Mouse (Mus musculus) Patski (cell line): ENCODE measurements at regions not wholly inside any gene's neighbourhood (a gene's known extent, or its start where the extent isn't known, plus 50 kb on each side); places are given as distances from the start of the nearest gene placed in this dataset.

Source experiments
- ATAC-seq: fragments of 100-300 bp; one replicate; pipeline ENCODE4 v1.8.0; 2021
- CTCF ChIA-PET: fragments of 350-600 bp; sonication (Branson Sonifier 250); formaldehyde crosslinking; loops from one replicate; lab custom pipeline; 2022; ENCODE audit warnings: inconsistent platforms; lab: Charles Lee
- POLR2A ChIA-PET: fragments of 350-600 bp; sonication (Branson Sonifier 250); formaldehyde crosslinking; loops from one replicate; lab custom pipeline; 2022; ENCODE audit warnings: antibody characterized with exemption, inconsistent platforms; lab: Charles Lee
- DNase-seq: peaks from one replicate; pipeline ENCODE4 v3.0.0-alpha.2; 2011; ENCODE audit warnings: low read depth, low spot score
- H3K27me3 ChIP-seq: fragments of 371-371 bp; one replicate; pipeline ENCODE4 v1.5.1; 2021
- CTCF ChIP-seq: fragments of 100-300 bp; IDR thresholded peaks from one replicate; pipeline ENCODE4 v1.5.1; 2021
- in situ Hi-C: fragments of 300-500 bp; cut with MboI; formaldehyde crosslinking; loops from 3 replicates; pipeline ENCODE4 v1.11.1; 2018; ENCODE audit warnings: low pct_unique_long_range_greater_than_20kb, mixed read lengths

GRCm38 (mm10) chr12:104530586-104530985, 57.5 kb upstream of the Gsc start:
- in situ Hi-C loops = no loop called here
- POLR2A ChIA-PET = no interaction called here
- no peak for DNase-seq
- TF ChIP-seq CTCF = no peak
- CTCF ChIA-PET = no interaction called here
- H3K27me3 ChIP-seq = no peaks in the 10 kb centered on the region
- no peak for ATAC-seq
